Mouse (Mus musculus): ENCODE measurements around the gene Pde6g. TPM values are rescaled to one million over a fixed set of nuclear protein-coding genes. Genes with fewer than 3 reads are reported as not detected.

Gene Pde6g
- polyA plus RNA-seq, 2 experiments: 0.31 TPM; not detected in 1

GRCm38 (mm10) chr11:120492024-120492877 lies 39.0 kb upstream of the Pde6g start:
- H3K4me2 ChIP-seq (replicated peaks; ENCODE audit: low read depth, low read length, severe bottlenecking): peak overlapping the region; percentile 93
- ATAC-seq (ENCODE audit: low FRiP score, low read depth): peak; percentile 28
- peak; percentile 63 for DNase-seq (ENCODE audit: low spot score)
- peak overlapping the region; percentile 71 for H3K9ac ChIP-seq (ENCODE audit: low read depth, low read length, severe bottlenecking)
- peaks cover 25% of the 10 kb centered on the region for H3K4me1 ChIP-seq (ENCODE audit: control insufficient read depth, insufficient read depth, low read length)
- H3K9me3 ChIP-seq (ENCODE audit: control insufficient read depth, low read length): no peaks in the 10 kb centered on the region
- peak overlapping the region; percentile 68 for H3K27ac ChIP-seq (replicated peaks; ENCODE audit: low read depth, low read length)
- peak overlapping the region; percentile 95 for H3K4me3 ChIP-seq (replicated peaks; ENCODE audit: low read length)
- H3K36me3 ChIP-seq (ENCODE audit: control insufficient read depth, insufficient read depth, low read length): peaks cover 58% of the 10 kb centered on the region
- no peak for TF ChIP-seq POLR2A (IDR thresholded peaks at IDR 0.05; ENCODE audit: borderline replicate concordance, extremely low read depth, insufficient read depth, insufficient read length)
- WGBS: under 1% methylated on average over 36 of the region's 48 CpGs
- H3K27me3 ChIP-seq (ENCODE audit: control insufficient read depth, insufficient read depth, low read length): no peaks in the 10 kb centered on the region

- WGBS: under 1% methylated on average over 24 of the region's 35 CpGs
- no peaks in the 10 kb centered on the region for H3K27me3 ChIP-seq (ENCODE audit: control insufficient read depth, insufficient read depth, low read length)
- no peak for TF ChIP-seq POLR2A (IDR thresholded peaks at IDR 0.05; ENCODE audit: borderline replicate concordance, extremely low read depth, insufficient read depth, insufficient read length)
- H3K9me3 ChIP-seq (ENCODE audit: control insufficient read depth, low read length): no peaks in the 10 kb centered on the region
- H3K9ac ChIP-seq (ENCODE audit: low read depth, low read length, severe bottlenecking): peak within 1 kb of the TSS; percentile 71
- H3K4me2 ChIP-seq (replicated peaks; ENCODE audit: low read depth, low read length, severe bottlenecking): peak within 1 kb of the TSS; percentile 93
- peak within 1 kb of the TSS; percentile 95 for H3K4me3 ChIP-seq (replicated peaks; ENCODE audit: low read length)
- H3K27ac ChIP-seq (replicated peaks; ENCODE audit: low read depth, low read length): peak within 1 kb of the TSS; percentile 68
- peaks cover 25% of the 10 kb centered on the region for H3K4me1 ChIP-seq (ENCODE audit: control insufficient read depth, insufficient read depth, low read length)
- peak; percentile 91 for DNase-seq (ENCODE audit: low spot score)
- peak; percentile 89 for ATAC-seq (ENCODE audit: low FRiP score, low read depth)
- peaks cover 58% of the 10 kb centered on the region for H3K36me3 ChIP-seq (ENCODE audit: control insufficient read depth, insufficient read depth, low read length)
These were observed 38.2 kb upstream of the Pde6g start, which contains the start of gene Slc25a10 for GRCm38 (mm10) chr11:120491317-120492023. Gene Slc25a10 (plus strand): TSS chr11:120491840.

GRCm38 (mm10) chr11:120490291-120491046 lies 37.2 kb upstream of the Pde6g start:
- Histone ChIP-seq H3K27me3 (ENCODE audit: control insufficient read depth, insufficient read depth, low read length) (no peaks in the 10 kb centered on the region), H3K9me3 (ENCODE audit: control insufficient read depth, low read length) (no peaks in the 10 kb centered on the region), H3K4me2 (replicated peaks; ENCODE audit: low read depth, low read length, severe bottlenecking) (0 out of 2 replicates have a peak overlapping the region, but pooled peaks have one; percentile 93), H3K4me1 (ENCODE audit: control insufficient read depth, insufficient read depth, low read length) (peaks cover 28% of the 10 kb centered on the region), H3K4me3 (replicated peaks; ENCODE audit: low read length) (no peak overlapping the region), H3K9ac (ENCODE audit: low read depth, low read length, severe bottlenecking) (no peak overlapping the region), H3K36me3 (ENCODE audit: control insufficient read depth, insufficient read depth, low read length) (peaks cover 55% of the 10 kb centered on the region), H3K27ac (replicated peaks; ENCODE audit: low read depth, low read length) (no peak overlapping the region; the same call in 1 of the 2 replicates)
- DNase-seq (ENCODE audit: low spot score): no peak
- WGBS: 42% methylated on average over 4 of the region's 4 CpGs
- no peak for TF ChIP-seq POLR2A (IDR thresholded peaks at IDR 0.05; ENCODE audit: borderline replicate concordance, extremely low read depth, insufficient read depth, insufficient read length)
- ATAC-seq (ENCODE audit: low FRiP score, low read depth): no peak

GRCm38 (mm10) chr11:120489054-120489761 lies 35.9 kb upstream of the Pde6g start:
- no peak overlapping the region for H3K27ac ChIP-seq (replicated peaks; ENCODE audit: low read depth, low read length)
- peaks cover 32% of the 10 kb centered on the region for H3K4me1 ChIP-seq (ENCODE audit: control insufficient read depth, insufficient read depth, low read length)
- ATAC-seq (ENCODE audit: low FRiP score, low read depth) (no peak), DNase-seq (ENCODE audit: low spot score) (peak; percentile 94)
- H3K27me3 ChIP-seq (ENCODE audit: control insufficient read depth, insufficient read depth, low read length): no peaks in the 10 kb centered on the region
- WGBS: 63% methylated on average over 4 of the region's 4 CpGs
- no peak for TF ChIP-seq POLR2A (IDR thresholded peaks at IDR 0.05; ENCODE audit: borderline replicate concordance, extremely low read depth, insufficient read depth, insufficient read length)
- peaks cover 43% of the 10 kb centered on the region for H3K36me3 ChIP-seq (ENCODE audit: control insufficient read depth, insufficient read depth, low read length)
- no peaks in the 10 kb centered on the region for H3K9me3 ChIP-seq (ENCODE audit: control insufficient read depth, low read length)
- no peak overlapping the region for H3K9ac ChIP-seq (ENCODE audit: low read depth, low read length, severe bottlenecking)
- H3K4me2 ChIP-seq (replicated peaks; ENCODE audit: low read depth, low read length, severe bottlenecking): no peak overlapping the region
- H3K4me3 ChIP-seq (replicated peaks; ENCODE audit: low read length): no peak overlapping the region

All from limb, embryonic 14.5 days (tissue).